Comparison of ENCODE assay signal across 8 mouse cellular contexts in the genomic region with DNA sequence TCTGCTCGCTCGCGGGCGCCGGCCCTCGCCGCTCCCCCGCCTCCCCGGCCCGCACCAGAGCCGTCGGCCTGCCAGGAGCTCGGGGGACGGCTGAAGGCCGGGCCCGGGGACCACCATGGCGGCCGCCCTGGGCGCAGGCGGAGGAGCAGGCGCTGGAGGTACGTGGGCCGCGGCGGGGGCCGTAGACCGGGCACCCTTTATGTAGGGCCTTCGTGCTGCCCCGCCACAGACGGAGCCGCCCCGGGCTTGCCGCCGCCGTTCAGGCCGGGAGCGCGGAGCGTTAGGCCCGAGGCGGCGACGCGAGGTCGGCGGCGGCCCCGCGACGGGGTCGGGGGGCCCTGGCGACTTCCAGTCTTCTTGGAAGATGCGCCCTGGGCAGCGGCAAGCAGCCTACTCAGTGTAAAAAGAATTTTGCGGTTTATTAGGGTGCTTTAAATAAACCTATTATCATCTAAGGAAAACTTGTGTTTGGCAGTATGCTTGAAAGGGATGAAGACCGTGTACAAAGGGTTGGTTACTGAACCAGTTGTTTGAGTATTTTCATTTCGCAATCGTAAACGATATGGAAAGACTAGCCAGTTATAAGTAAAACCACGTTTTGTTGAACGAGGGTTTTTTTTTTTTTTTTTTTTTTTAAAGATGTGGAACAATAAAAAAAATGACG. TPM values are rescaled to one million over a fixed set of nuclear protein-coding genes. Genes with fewer than 3 reads are reported as not detected.
DNase-seq lines count a peak whose midpoint lies in the region; ATAC-seq and TF ChIP-seq lines count a peak whose summit lies in the region.

No protein-coding gene starts in this region.

- H3K4me1 ChIP-seq in hindbrain, embryonic 14.5 days (replicated peaks; ENCODE audit: control insufficient read depth, insufficient read depth, low read length): peaks cover 32% of the 10 kb centered on the region

- H3K27me3 ChIP-seq in hindbrain, embryonic 14.5 days (ENCODE audit: control insufficient read depth, insufficient read depth, low read length): no peaks in the 10 kb centered on the region

- DNase-seq in layer of hippocampus, adult 2 months (ENCODE audit: low spot score in 2 of 2): no peak
- no peak for DNase-seq in layer of hippocampus, adult 8-10 months (ENCODE audit: low spot score in 2 of 2)
- peak; percentile 40 for DNase-seq in brain, adult 2 months (ENCODE audit: low read depth, low spot score)
- peak; percentile 57 for DNase-seq in hindbrain, embryonic 14.5 days (ENCODE audit: low spot score)
- DNase-seq in mesoderm, embryonic 11.5 days (ENCODE audit: low read depth, low spot score): peak; percentile 9
- DNase-seq in cerebellum, adult 8-10 months: no peak
- DNase-seq in layer of hippocampus, postnatal 25 days (ENCODE audit: extremely low spot score in 1 of 2, low spot score in 1 of 2): no peak

- H3K36me3 ChIP-seq in hindbrain, embryonic 14.5 days (replicated peaks; ENCODE audit: control insufficient read depth, insufficient read depth): no peaks in the 10 kb centered on the region

- no peak for TF ChIP-seq CTCF in layer of hippocampus, adult 2 months (conservative IDR thresholded peaks at IDR 0.05)

- H3K4me3 ChIP-seq in layer of hippocampus, adult 2 months: peak overlapping the region; percentile 87
- peak overlapping the region; percentile 98 for H3K4me3 ChIP-seq in hindbrain, embryonic 14.5 days (replicated peaks; ENCODE audit: low read length)

- peak overlapping the region; percentile 98 for H3K27ac ChIP-seq in layer of hippocampus, adult 2 months
- H3K27ac ChIP-seq in hindbrain, embryonic 14.5 days: peak overlapping the region; percentile 100

- peak overlapping the region; percentile 100 for H3K9ac ChIP-seq in hindbrain, embryonic 14.5 days

- H3K9me3 ChIP-seq in hindbrain, embryonic 14.5 days (ENCODE audit: control insufficient read depth, low read length): no peaks in the 10 kb centered on the region

- under 1% methylated on average over 54 of the region's 62 CpGs for WGBS in hindbrain, embryonic 14.5 days

- peak; percentile 83 for ATAC-seq in hindbrain, embryonic 14.5 days (ENCODE audit: low FRiP score)
- ATAC-seq in CD4-positive, CD25-positive, alpha-beta regulatory T cell, adult 4 months: no peak

- H3K4me2 ChIP-seq in hindbrain, embryonic 14.5 days (replicated peaks): peak overlapping the region; percentile 85

RNA-seq across cellular contexts. Expression of a gene that starts 0.5 kb away (rescaled TPM):
- total RNA-seq in layer of hippocampus, adult 2 months (2021): 10 to 100 TPM; 70.5 to 78.4 TPM
- 10 to 100 TPM; 60.2 to 70.2 (median 65.7) TPM for total RNA-seq in layer of hippocampus, adult 8-10 months (2022)
- 20.2 and 22.5 TPM in 2 replicates for polyA plus RNA-seq in hindbrain, embryonic 14.5 days (2014; fragmentation: Nextera tagmentation; extraction: Ambion mirVana)
- 10 to 100 TPM; 13.2 to 13.5 TPM for polyA plus RNA-seq in CD4-positive, CD25-positive, alpha-beta regulatory T cell, adult 4 months (2017; shearing (Covaris generic))
- total RNA-seq in layer of hippocampus, postnatal 25 days (2021): 10 to 100 TPM; 57.8 to 74.8 TPM

Comparison
In these comparisons a context has a peak if more than half of its experiments do, and no peak if none do; other contexts are left out.
1. DNase-seq: peak in brain, adult 2 months (single experiment), hindbrain, embryonic 14.5 days (single experiment) and mesoderm, embryonic 11.5 days (single experiment); none in layer of hippocampus, adult 2 months (0 of 2), layer of hippocampus, adult 8-10 months (0 of 2), cerebellum, adult 8-10 months (single experiment) and layer of hippocampus, postnatal 25 days (0 of 2).